Mouse (Mus musculus): Measurements from ENCODE around the gene Plcd4.
A peak's percentile ranks its signal among the peaks of the same experiment; 100 is the strongest.
"Not testable (repeated sequence)": the region's sequence is repeated elsewhere in the genome, so short reads cannot be mapped to it uniquely, and the experiment has no call there.

Plcd4 gene

GRCm38 (mm10) chr1:74542451-74542961, at the start of gene Plcd4:
Plcd4 (plus strand) TSS chr1:74542888.
- DNase-seq: peak; percentile 6

- DNase-seq: no peak
Measured at GRCm38 (mm10) chr1:74501106-74501505, 41.6 kb upstream of the Plcd4 start.

DNA sequence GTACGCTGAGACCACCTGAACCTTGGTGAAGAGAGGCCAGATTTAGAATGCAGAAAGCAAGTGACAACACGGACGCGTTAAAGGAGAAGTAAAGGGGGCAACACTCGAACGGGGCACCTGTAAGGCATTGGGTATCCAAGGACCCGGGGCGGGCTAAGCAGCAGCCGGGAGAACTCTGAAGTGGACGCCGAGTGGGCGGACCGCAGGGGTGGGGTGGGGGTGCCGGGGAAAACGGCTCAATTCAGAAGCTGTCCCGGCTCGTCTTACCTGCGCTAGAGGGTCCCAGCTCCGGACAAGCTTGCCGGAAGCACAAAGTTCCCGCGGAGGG, 37.3 kb upstream of the Plcd4 start:
- no peak for DNase-seq

DNA sequence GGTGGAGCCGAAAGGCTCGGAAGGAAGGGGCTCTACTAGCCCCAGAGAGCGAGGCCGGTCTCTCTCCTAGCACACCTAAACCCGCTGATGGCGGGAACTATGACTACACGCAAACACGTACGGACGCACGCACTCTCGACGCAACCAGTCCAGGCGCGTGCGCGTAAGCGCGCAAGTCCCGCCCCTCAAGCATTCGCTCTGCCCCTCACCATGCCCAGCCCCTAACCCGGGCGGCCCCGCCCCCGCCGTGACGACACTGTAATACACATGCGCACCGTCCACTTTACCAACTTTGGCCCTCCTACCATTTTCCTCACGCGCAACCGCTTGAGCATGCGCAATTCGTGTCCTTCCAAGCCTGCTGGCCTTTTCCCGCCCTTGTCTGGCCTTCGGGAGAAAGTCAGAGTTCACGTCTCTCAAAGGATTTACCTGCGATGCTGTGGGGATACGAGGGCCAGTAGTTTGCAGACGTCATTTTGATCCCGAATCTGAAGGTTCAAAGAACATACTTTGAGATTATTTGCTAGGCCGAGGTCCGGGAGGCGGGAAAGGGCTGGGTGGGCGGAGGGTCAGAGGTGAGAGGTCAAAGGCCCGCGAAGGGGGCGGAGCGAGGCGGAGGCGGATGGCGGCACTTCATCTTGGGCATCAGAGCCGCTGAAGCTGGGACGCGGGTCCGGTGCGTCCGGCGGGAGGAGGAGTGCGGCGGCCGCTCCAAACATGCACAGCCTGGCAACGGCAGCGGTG, 36.8 kb upstream of the Plcd4 start, which contains the start of gene Cnot9:
TSS of gene Cnot9 (plus strand) at position 338 of the 744 bp plus-strand sequence.
- DNase-seq: peak; percentile 100

GRCm38 (mm10) chr1:74506471-74506881, 36.2 kb upstream of the Plcd4 start:
- DNase-seq: no peak

DNA sequence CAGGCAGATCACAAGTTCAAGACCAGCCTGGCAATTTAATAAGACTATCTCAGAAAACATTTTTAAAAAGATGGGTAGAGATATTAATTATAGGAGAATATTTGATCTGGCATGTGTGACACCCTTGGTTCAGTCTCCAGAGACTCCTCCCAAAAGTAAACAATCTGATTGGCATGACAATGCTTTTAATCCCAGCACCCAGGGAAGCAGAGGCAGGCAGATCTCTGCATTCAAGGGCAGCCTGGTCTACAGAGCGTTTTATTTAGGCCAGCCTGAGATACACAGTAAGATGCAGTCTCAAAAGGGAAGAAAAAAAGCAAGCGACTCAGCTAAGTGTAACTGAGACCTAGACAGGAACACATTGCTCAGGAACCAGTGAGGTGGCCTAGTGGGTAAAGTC, 34.9 kb upstream of the Plcd4 start:
- DNase-seq: no peak

DNA sequence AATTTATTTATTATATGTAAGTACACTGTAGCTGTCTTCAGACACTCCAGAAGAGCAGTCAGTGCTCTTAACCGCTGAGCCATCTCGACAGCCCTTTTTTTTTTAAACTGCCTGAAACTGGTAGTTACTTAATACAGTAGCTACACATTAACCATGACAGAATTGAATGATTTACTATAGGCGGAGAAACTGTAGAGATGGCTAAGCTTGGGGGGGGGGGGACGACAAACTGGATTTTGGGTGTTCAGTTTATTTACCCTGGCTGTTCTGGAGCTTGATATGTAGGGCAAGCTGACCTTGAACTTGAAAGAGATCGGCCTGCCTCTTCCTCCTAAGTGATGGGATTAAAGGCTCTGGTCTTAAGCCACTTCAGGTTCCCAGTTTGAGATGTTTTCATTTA, 31.4 kb upstream of the Plcd4 start:
- no peak for DNase-seq

- DNase-seq: not testable (repeated sequence)
Measured at GRCm38 (mm10) chr1:74512999-74513398, 29.7 kb upstream of the Plcd4 start.

GRCm38 (mm10) chr1:74519875-74520274, 22.8 kb upstream of the Plcd4 start:
- DNase-seq: no peak

- no peak for DNase-seq
Measured at GRCm38 (mm10) chr1:74524746-74525145, 17.9 kb upstream of the Plcd4 start.

DNA sequence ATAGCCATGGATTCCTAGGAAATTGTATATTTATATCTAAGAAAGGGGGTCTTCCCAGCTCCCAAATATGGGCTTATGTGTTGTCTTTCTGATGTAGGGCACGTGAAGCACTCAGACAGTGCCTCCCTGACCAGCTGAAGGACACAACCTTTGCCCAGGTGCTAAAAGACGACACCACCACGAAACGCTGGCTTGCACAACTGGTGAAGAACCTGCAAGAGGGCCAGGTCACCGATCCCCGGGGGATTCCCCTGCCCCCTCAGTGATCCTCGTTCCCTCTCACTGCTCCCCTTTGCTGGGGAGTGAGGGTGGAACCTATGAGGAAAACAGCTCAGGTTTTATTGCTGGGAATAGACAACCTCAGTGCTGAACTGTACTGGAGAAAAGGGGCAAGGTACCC, 14.1 kb upstream of the Plcd4 start:
- DNase-seq: no peak

GRCm38 (mm10) chr1:74538650-74539049, 4.0 kb upstream of the Plcd4 start:
- no peak for DNase-seq

GRCm38 (mm10) chr1:74544184-74544583, 1.5 kb downstream of the Plcd4 start, which contains the start of gene Usp37:
Usp37 (minus strand) TSS chr1:74544284.
- DNase-seq: no peak

DNA sequence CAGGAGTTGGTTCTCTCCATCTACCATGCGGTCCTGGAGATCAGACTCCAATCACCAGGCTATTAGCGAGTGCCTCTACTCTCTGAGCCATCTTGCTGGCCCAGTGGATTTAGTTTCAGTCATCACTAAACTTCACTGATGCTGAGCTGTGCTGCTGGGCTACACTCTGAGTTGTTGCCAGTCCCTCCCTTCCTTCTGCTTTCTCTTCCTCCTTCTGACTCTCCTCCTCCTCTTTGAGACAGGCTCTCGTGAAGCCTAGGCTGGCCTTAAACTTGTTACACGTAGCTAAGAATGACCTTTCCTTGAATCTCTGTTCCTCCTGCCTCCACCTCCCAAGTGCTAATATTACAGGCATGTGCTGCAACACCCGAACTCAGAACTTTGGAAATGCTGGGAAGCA, 16.4 kb downstream of the Plcd4 start:
- DNase-seq: no peak

DNA sequence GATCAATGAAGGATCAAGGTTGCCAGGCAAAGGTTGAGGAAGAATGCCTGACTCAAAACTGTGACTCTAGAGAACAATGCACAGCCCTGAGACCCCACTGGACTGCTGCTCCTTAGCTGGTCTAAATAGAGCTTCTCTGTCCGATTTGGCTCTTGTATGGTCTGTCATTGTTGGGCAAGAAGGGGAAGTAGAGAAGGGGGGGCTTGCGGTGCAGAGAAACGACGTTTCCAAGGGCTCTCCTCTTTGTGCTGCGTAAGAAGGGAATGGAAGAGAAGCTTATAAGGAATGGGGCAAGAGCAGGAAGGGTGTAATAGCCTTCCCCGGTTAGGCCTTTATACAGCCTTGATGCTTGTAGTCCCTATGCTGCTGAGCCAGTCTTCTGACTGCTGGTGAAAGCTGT, 23.1 kb downstream of the Plcd4 start:
- no peak for DNase-seq

DNA sequence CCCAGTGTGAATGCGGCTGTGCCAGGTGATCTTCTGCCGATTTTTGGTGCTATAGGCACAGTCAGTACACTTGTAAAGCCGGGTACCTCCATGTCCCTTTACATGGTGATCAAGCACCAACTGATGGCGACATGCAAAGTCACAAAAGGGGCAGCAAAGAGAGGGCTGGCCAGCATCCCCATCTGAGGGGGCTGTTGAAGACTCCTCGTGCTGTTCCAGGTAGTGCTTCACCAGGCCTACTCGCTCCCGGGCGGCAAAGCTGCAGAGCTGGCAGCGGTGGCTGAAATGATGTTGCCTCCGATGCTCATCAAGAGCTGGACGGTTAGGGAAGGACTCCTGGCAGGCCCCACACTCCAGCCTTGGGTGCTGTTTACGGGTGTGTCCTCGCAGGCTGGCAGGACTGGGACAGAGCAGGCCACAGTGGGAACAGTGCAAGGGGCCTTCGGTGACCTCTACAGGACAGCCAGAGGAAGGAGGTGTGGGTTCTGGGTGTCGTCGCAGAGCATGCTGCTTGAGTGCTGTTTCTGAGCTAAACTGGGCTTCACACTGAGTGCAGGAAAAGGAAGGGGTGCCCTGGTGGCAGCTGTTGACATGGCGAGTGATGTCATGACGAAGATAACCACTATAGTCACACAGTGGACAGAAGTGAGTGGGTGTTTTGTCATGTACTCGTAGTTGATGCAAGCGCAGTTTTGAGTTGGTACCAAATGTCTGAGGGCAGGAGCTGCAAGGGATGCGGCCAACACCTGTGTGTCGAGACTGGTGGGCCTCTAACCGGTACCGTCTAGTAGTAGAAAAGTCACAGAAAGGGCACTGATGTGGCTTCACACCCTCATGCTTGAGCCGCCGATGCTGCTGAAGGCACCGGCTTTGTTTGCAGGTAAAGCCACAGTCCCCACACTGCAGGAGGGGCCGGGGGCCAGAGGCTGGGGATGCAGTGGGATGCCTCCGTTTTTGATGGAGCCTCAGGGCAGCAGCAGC, 27.3 kb downstream of the Plcd4 start:
- no peak for DNase-seq

- no peak for DNase-seq
Measured at GRCm38 (mm10) chr1:74582621-74583020, 39.9 kb downstream of the Plcd4 start.

- no peak for DNase-seq
Measured at GRCm38 (mm10) chr1:74584616-74585398, 42.1 kb downstream of the Plcd4 start.

- DNase-seq: no peak
Measured at GRCm38 (mm10) chr1:74587233-74587772, 44.6 kb downstream of the Plcd4 start.

- peak; percentile 95 for DNase-seq
Measured at GRCm38 (mm10) chr1:74587773-74588445, 45.2 kb downstream of the Plcd4 start, which contains the start of the genes Zfp142 and Bcs1l. Zfp142 (minus strand) TSS chr1:74588246. Bcs1l (plus strand) TSS chr1:74588289.

GRCm38 (mm10) chr1:74594434-74594833, 51.7 kb downstream of the Plcd4 start:
- no peak for DNase-seq

All from right cerebral cortex, postnatal 4 days (tissue).